Mouse (Mus musculus) spleen, postnatal 10 days (tissue): ENCODE measurements at regions not wholly inside any gene's neighbourhood (a gene's known extent, or its start where the extent isn't known, plus 50 kb on each side); places are given as distances from the start of the nearest gene placed in this dataset.

ENCODE experiments used
- DNase-seq, 2 experiments: peaks; one replicate each; pipeline ENCODE4 v3.0.0; 2021 to 2022; ENCODE audit warnings: low spot score in 2 of 2

- DNase-seq = no peak
These were observed 176.9 kb upstream of the Nampt start for GRCm38 (mm10) chr12:32642493-32642892.

GRCm38 (mm10) chr12:32653096-32653495, 166.2 kb upstream of the Nampt start:
- peak in 1 of 2 experiments; percentile 26 for DNase-seq

- no peak for DNase-seq
These were observed 163.2 kb upstream of the Nampt start for GRCm38 (mm10) chr12:32656194-32656593.

GRCm38 (mm10) chr12:32661782-32662413, 157.4 kb upstream of the Nampt start:
- no peak for DNase-seq

- no peak for DNase-seq
These were observed 153.3 kb upstream of the Nampt start for GRCm38 (mm10) chr12:32666040-32666439.

GRCm38 (mm10) chr12:32677908-32678307, 141.4 kb upstream of the Nampt start:
- DNase-seq = no peak

GRCm38 (mm10) chr12:32678756-32679155, 140.6 kb upstream of the Nampt start:
- no peak for DNase-seq

- DNase-seq = no peak
These were observed 137.4 kb upstream of the Nampt start for GRCm38 (mm10) chr12:32681910-32682309.

GRCm38 (mm10) chr12:32683375-32683774, 136.0 kb upstream of the Nampt start:
- no peak for DNase-seq

GRCm38 (mm10) chr12:32685788-32686385, 133.5 kb upstream of the Nampt start:
- no peak for DNase-seq

- DNase-seq = no peak
These were observed 130.0 kb upstream of the Nampt start for GRCm38 (mm10) chr12:32689361-32689760.

GRCm38 (mm10) chr12:32690096-32690495, 129.2 kb upstream of the Nampt start:
- DNase-seq = no peak

- no peak for DNase-seq
These were observed 127.1 kb upstream of the Nampt start for GRCm38 (mm10) chr12:32692081-32692819.

GRCm38 (mm10) chr12:32692962-32693361, 126.4 kb upstream of the Nampt start:
- no peak for DNase-seq

- DNase-seq = no peak
These were observed 125.7 kb upstream of the Nampt start for GRCm38 (mm10) chr12:32693678-32694077.

- DNase-seq = no peak
These were observed 122.5 kb upstream of the Nampt start for GRCm38 (mm10) chr12:32696832-32697231.

- DNase-seq = no peak
These were observed 110.2 kb upstream of the Nampt start for GRCm38 (mm10) chr12:32709188-32709587.

- peak in 1 of 2 experiments; percentile 22 for DNase-seq
These were observed 102.0 kb upstream of the Nampt start for GRCm38 (mm10) chr12:32717129-32717921.

GRCm38 (mm10) chr12:32719203-32719602, 100.1 kb upstream of the Nampt start:
- no peak for DNase-seq

- no peak for DNase-seq
These were observed 94.7 kb upstream of the Nampt start for GRCm38 (mm10) chr12:32724451-32725188.

GRCm38 (mm10) chr12:32727539-32727938, 91.8 kb upstream of the Nampt start:
- DNase-seq = no peak
